ENCODE assay signal across 39 mouse cellular contexts in the genomic region with DNA sequence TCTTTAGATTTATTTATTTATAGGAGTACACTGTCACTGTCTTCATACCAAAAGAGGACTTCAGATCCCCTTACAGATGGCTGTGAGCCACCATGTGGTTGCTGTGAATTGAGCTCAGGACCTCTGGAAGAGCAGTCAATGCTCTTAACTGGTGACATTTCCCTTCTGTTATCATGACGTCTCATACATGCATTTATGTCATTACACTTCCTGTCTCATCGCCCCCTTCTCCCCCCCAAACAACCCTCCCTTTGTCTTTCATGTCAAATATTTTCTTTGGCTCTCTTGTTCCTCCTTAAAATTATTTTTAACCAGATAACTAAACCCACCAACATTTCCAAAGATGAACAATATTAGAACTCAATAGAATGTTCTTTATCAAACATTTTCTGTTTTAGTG. TPM values are rescaled to one million over a fixed set of nuclear protein-coding genes. Genes with fewer than 3 reads are reported as not detected.
"Had no signal": no experiment of that assay in that cellular context is flagged by ENCODE, and none has a peak within 500 bp of the region (broad histone marks: within the 10 kb centered on the region; RNA-seq: fewer than 3 reads in every experiment).

No protein-coding gene starts in this region.

- DNase-seq: gastrocnemius, postnatal 14 days; gastrocnemius, postnatal 36 days; heart, adult 18-20 months; heart, postnatal 10 days; kidney, adult 11 months; kidney, adult 2 months; kidney, adult 9 months; kidney, postnatal 25 days; layer of hippocampus, adult 9-11 months; layer of hippocampus, postnatal 36 days; left cerebral cortex, postnatal 4 days had no signal

- H3K27me3 ChIP-seq: heart, embryonic 12.5 days; hindbrain, embryonic 13.5 days; hindbrain, embryonic 15.5 days; kidney, embryonic 15.5 days; limb, embryonic 13.5 days; limb, embryonic 15.5 days; liver, embryonic 12.5 days had no signal

- H3K27ac ChIP-seq: heart, embryonic 10.5 days; hindbrain, embryonic 13.5 days; hindbrain, embryonic 15.5 days; hindbrain, postnatal 0 days; limb, embryonic 13.5 days; limb, embryonic 15.5 days; liver, embryonic 12.5 days; liver, embryonic 14.5 days had no signal

- H3K9me3 ChIP-seq: heart, embryonic 10.5 days; heart, embryonic 12.5 days; hindbrain, embryonic 13.5 days; hindbrain, embryonic 15.5 days; kidney, embryonic 15.5 days; limb, embryonic 13.5 days; limb, embryonic 15.5 days; liver, embryonic 12.5 days had no signal

- H3K9ac ChIP-seq: heart, embryonic 12.5 days; hindbrain, embryonic 13.5 days; hindbrain, embryonic 15.5 days; kidney, embryonic 15.5 days; limb, embryonic 13.5 days; limb, embryonic 15.5 days; liver, embryonic 12.5 days; liver, embryonic 14.5 days had no signal

- H3K4me3 ChIP-seq: heart, embryonic 10.5 days; heart, embryonic 12.5 days; hindbrain, embryonic 13.5 days; hindbrain, embryonic 15.5 days; kidney, embryonic 15.5 days; limb, embryonic 13.5 days; limb, embryonic 15.5 days; liver, embryonic 12.5 days had no signal

RNA-seq across cellular contexts. Expression of a gene that starts 23.4 kb away (rescaled TPM):
- total RNA-seq: gastrocnemius, adult 18-20 months; gastrocnemius, adult 8-10 months; gastrocnemius, postnatal 14 days; gastrocnemius, postnatal 36 days; heart, adult 18-20 months; heart, adult 8-10 months; heart, postnatal 10 days; heart, postnatal 25 days; hematopoietic stem cell, adult 5-6 weeks; hindbrain, postnatal 0 days; layer of hippocampus, adult 18-20 months; layer of hippocampus, adult 8-10 months; layer of hippocampus, postnatal 14 days; layer of hippocampus, postnatal 36 days; left cerebral cortex, adult 18-20 months; left cerebral cortex, adult 8-10 months; left cerebral cortex, postnatal 10 days; left cerebral cortex, postnatal 25 days; left cerebral cortex, postnatal 4 days had no signal
- polyA plus RNA-seq: gonadal fat pad, adult 2 months; heart, embryonic 10.5 days; heart, embryonic 12.5 days; heart, embryonic 14.5 days; heart, embryonic 16.5 days; hindbrain, embryonic 11.5 days; hindbrain, embryonic 13.5 days; hindbrain, embryonic 15.5 days; hindbrain, postnatal 0 days; intestine, embryonic 14.5 days; kidney, adult 2 months; kidney, embryonic 15.5 days; limb, embryonic 11.5 days; limb, embryonic 13.5 days; limb, embryonic 15.5 days; liver, embryonic 14.5 days had no signal
